Mouse (Mus musculus) hindbrain, embryonic 13.5 days (tissue): ENCODE results near the gene BC028528. TPM values are rescaled to one million over a fixed set of nuclear protein-coding genes. Genes with fewer than 3 reads are reported as not detected.
A peak's percentile ranks its signal among the peaks of the same experiment; 100 is the strongest.
"Not testable (repeated sequence)": the region's sequence is repeated elsewhere in the genome, so short reads cannot be mapped to it uniquely, and the experiment has no call there.

Source experiments
- ATAC-seq: fragments of 200-750 bp; cut with Nextera tagmentation; 2 replicates; pipeline ENCODE4 v1.8.0; 2017; ENCODE audit warnings: moderate TSS enrichment; ENCODE audit not compliant: low FRiP score
- H3K27ac ChIP-seq: fragments of 300-500 bp; sonication (generic); 2 replicates; pipeline ENCODE4 v1.5.1; 2015; ENCODE audit warnings: inconsistent platforms, mild to moderate bottlenecking, moderate library complexity
- H3K27me3 ChIP-seq: fragments of 300-500 bp; sonication (generic); 2 replicates; pipeline ENCODE4 v1.6.1; 2015; ENCODE audit warnings: mild to moderate bottlenecking, inconsistent platforms
- H3K36me3 ChIP-seq: fragments of 300-500 bp; sonication (generic); 2 replicates; pipeline ENCODE4 v1.6.1; 2015; ENCODE audit warnings: mild to moderate bottlenecking, inconsistent platforms
- H3K4me1 ChIP-seq: fragments of 300-500 bp; sonication (generic); replicated peaks from 2 replicates; pipeline ENCODE4 v1.6.1; 2015; ENCODE audit warnings: inconsistent platforms
- H3K4me2 ChIP-seq: fragments of 300-500 bp; sonication (generic); 2 replicates; pipeline ENCODE4 v1.6.1; 2015; ENCODE audit warnings: inconsistent platforms, mild to moderate bottlenecking, moderate library complexity
- H3K4me3 ChIP-seq: fragments of 300-500 bp; sonication (generic); 2 replicates; pipeline ENCODE4 v1.5.1; 2015; ENCODE audit warnings: mild to moderate bottlenecking, inconsistent platforms
- H3K9ac ChIP-seq: fragments of 300-500 bp; sonication (generic); 2 replicates; pipeline ENCODE4 v1.6.1; 2015; ENCODE audit warnings: mild to moderate bottlenecking, inconsistent platforms
- H3K9me3 ChIP-seq: fragments of 300-500 bp; sonication (generic); 2 replicates; pipeline ENCODE4 v1.6.1; 2016; ENCODE audit warnings: inconsistent platforms
- WGBS: fragments of 180-500 bp; shearing (Covaris S2); methylation state at CpG from one replicate; pipeline ENCODE4 v1.1.7; 2015; 5-methylcytosine and 5-hydroxymethylcytosine counted together
- polyA plus RNA-seq: library from polyadenylated mRNA; unstranded; fragments of >200 nt; fragmentation: Nextera tagmentation; extraction: Ambion mirVana; gene quantifications from 2 replicates; pipeline ENCODE4 v1.2.1, GENCODE M21; 2015

Gene BC028528
- polyA plus RNA-seq, 1 experiment from 2014 or later, result 19.4 TPM

GRCm38 (mm10) chr3:95866071-95866470, 25.7 kb downstream of the BC028528 start:
- H3K4me1 ChIP-seq, result peaks cover 18% of the 10 kb centered on the region
- no peak overlapping the region for H3K4me2 ChIP-seq
- no peak overlapping the region for H3K27ac ChIP-seq
- no peaks in the 10 kb centered on the region for H3K9me3 ChIP-seq
- ATAC-seq, result no peak
- no peak overlapping the region for H3K4me3 ChIP-seq
- WGBS, result 90% methylated on average over 5 of the region's 5 CpGs
- peaks cover 58% of the 10 kb centered on the region for H3K36me3 ChIP-seq
- H3K9ac ChIP-seq, result no peak overlapping the region
- no peaks in the 10 kb centered on the region for H3K27me3 ChIP-seq

GRCm38 (mm10) chr3:95865571-95865970, 26.2 kb downstream of the BC028528 start:
- Histone ChIP-seq H3K4me1 (peaks cover 13% of the 10 kb centered on the region), H3K36me3 (peaks cover 58% of the 10 kb centered on the region), H3K27ac (no peak overlapping the region), H3K4me3 (no peak overlapping the region), H3K9me3 (no peaks in the 10 kb centered on the region), H3K9ac (no peak overlapping the region), H3K27me3 (no peaks in the 10 kb centered on the region), H3K4me2 (no peak overlapping the region)
- 94% methylated on average over 20 of the region's 20 CpGs for WGBS
- no peak for ATAC-seq

GRCm38 (mm10) chr3:95865050-95865449, 26.8 kb downstream of the BC028528 start:
- 93% methylated on average over 5 of the region's 5 CpGs for WGBS
- peaks cover 56% of the 10 kb centered on the region for H3K36me3 ChIP-seq
- ATAC-seq, result no peak

GRCm38 (mm10) chr3:95863578-95863977, 28.2 kb downstream of the BC028528 start:
- Histone ChIP-seq H3K4me3 (no peak overlapping the region), H3K9ac (no peak overlapping the region), H3K4me2 (no peak overlapping the region), H3K36me3 (peaks cover 44% of the 10 kb centered on the region), H3K27ac (no peak overlapping the region), H3K4me1 (no peaks in the 10 kb centered on the region), H3K9me3 (no peaks in the 10 kb centered on the region), H3K27me3 (no peaks in the 10 kb centered on the region)
- WGBS, result 77% methylated on average over 7 of the region's 7 CpGs
- no peak for ATAC-seq

More at GRCm38 (mm10) chr3:95865050-95865449, 26.8 kb downstream of the BC028528 start:
- Histone ChIP-seq H3K4me2 (no peak overlapping the region), H3K9me3 (no peaks in the 10 kb centered on the region), H3K27me3 (no peaks in the 10 kb centered on the region), H3K27ac (no peak overlapping the region), H3K9ac (no peak overlapping the region), H3K4me3 (no peak overlapping the region), H3K4me1 (peaks cover 8% of the 10 kb centered on the region; the same call in 1 of the 2 replicates)

- H3K36me3 ChIP-seq, result peaks cover 29% of the 10 kb centered on the region
- no peaks in the 10 kb centered on the region for H3K4me1 ChIP-seq
- H3K4me3 ChIP-seq, result no peak overlapping the region
- WGBS, result 49% methylated on average over 2 of the region's 2 CpGs
- H3K4me2 ChIP-seq, result no peak overlapping the region
- no peak overlapping the region for H3K9ac ChIP-seq
- H3K9me3 ChIP-seq, result no peaks in the 10 kb centered on the region
- ATAC-seq, result peak; percentile 36; the same call in 1 of the 2 replicates
- no peak overlapping the region for H3K27ac ChIP-seq
- no peaks in the 10 kb centered on the region for H3K27me3 ChIP-seq
Observed at GRCm38 (mm10) chr3:95861796-95862195, 30.0 kb downstream of the BC028528 start.

- Histone ChIP-seq H3K9me3 (no peaks in the 10 kb centered on the region), H3K36me3 (peaks cover 27% of the 10 kb centered on the region), H3K27me3 (no peaks in the 10 kb centered on the region), H3K4me2 (no peak overlapping the region), H3K27ac (no peak overlapping the region), H3K4me1 (peaks cover under 1% of the 10 kb centered on the region; the same call in 1 of the 2 replicates), H3K9ac (no peak overlapping the region), H3K4me3 (no peak overlapping the region)
- WGBS, result 79% methylated on average over 10 of the region's 10 CpGs
- ATAC-seq, result no peak
Observed at GRCm38 (mm10) chr3:95861216-95861615, 30.6 kb downstream of the BC028528 start.

GRCm38 (mm10) chr3:95860323-95860722, 31.5 kb downstream of the BC028528 start:
- no peak for ATAC-seq
- Histone ChIP-seq H3K4me2 (no peak overlapping the region), H3K4me3 (no peak overlapping the region), H3K36me3 (peaks cover 23% of the 10 kb centered on the region), H3K27ac (no peak overlapping the region), H3K27me3 (no peaks in the 10 kb centered on the region), H3K9me3 (no peaks in the 10 kb centered on the region), H3K9ac (no peak overlapping the region), H3K4me1 (peaks cover 3% of the 10 kb centered on the region; the same call in 1 of the 2 replicates)
- 86% methylated on average over 3 of the region's 3 CpGs for WGBS

- H3K4me3 ChIP-seq, H3K27me3 ChIP-seq, ATAC-seq, H3K9ac ChIP-seq, H3K27ac ChIP-seq, H3K9me3 ChIP-seq, H3K4me2 ChIP-seq: not testable (repeated sequence)
- 87% methylated on average over 3 of the region's 3 CpGs for WGBS
- Histone ChIP-seq H3K4me1 (peaks cover 12% of the 10 kb centered on the region), H3K36me3 (peaks cover 10% of the 10 kb centered on the region)
Observed at GRCm38 (mm10) chr3:95858278-95858677, 33.5 kb downstream of the BC028528 start.

- not testable (repeated sequence) for ATAC-seq, H3K27ac ChIP-seq, H3K27me3 ChIP-seq, H3K9ac ChIP-seq, H3K4me3 ChIP-seq, H3K4me2 ChIP-seq, H3K9me3 ChIP-seq
- Histone ChIP-seq H3K36me3 (peaks cover 15% of the 10 kb centered on the region), H3K4me1 (peaks cover 12% of the 10 kb centered on the region)
- 91% methylated on average over 1 of the region's 1 CpGs for WGBS
Observed at GRCm38 (mm10) chr3:95857050-95857449, 34.8 kb downstream of the BC028528 start.

GRCm38 (mm10) chr3:95856115-95856514, 35.7 kb downstream of the BC028528 start:
- H3K36me3 ChIP-seq, result peaks cover 20% of the 10 kb centered on the region
- H3K4me2 ChIP-seq, result peak overlapping the region; percentile 74
- H3K4me1 ChIP-seq, result peaks cover 12% of the 10 kb centered on the region
- peak; percentile 16; the same call in 1 of the 2 replicates for ATAC-seq
- H3K27ac ChIP-seq, result peak overlapping the region; percentile 83
- H3K4me3 ChIP-seq, result peak overlapping the region; percentile 86
- no peaks in the 10 kb centered on the region for H3K9me3 ChIP-seq
- H3K27me3 ChIP-seq, result no peaks in the 10 kb centered on the region
- 30% methylated on average over 7 of the region's 7 CpGs for WGBS
- H3K9ac ChIP-seq, result peak overlapping the region; percentile 82

GRCm38 (mm10) chr3:95855502-95856089, 36.2 kb downstream of the BC028528 start, which contains the start of gene Prpf3:
Gene Prpf3 (minus strand): TSS chr3:95855885.
- Histone ChIP-seq H3K4me2 (peak within 1 kb of the TSS; percentile 74), H3K27ac (peak within 1 kb of the TSS; percentile 83), H3K4me3 (peak within 1 kb of the TSS; percentile 86), H3K9ac (peak within 1 kb of the TSS; percentile 82), H3K27me3 (no peaks in the 10 kb centered on the region), H3K4me1 (peaks cover 12% of the 10 kb centered on the region), H3K36me3 (peaks cover 26% of the 10 kb centered on the region), H3K9me3 (no peaks in the 10 kb centered on the region)
- WGBS, result under 1% methylated on average over 54 of the region's 56 CpGs
- ATAC-seq, result peak; percentile 99

- peaks cover 12% of the 10 kb centered on the region for H3K4me1 ChIP-seq
- no peaks in the 10 kb centered on the region for H3K9me3 ChIP-seq
- no peak overlapping the region for H3K9ac ChIP-seq
- no peak overlapping the region for H3K4me2 ChIP-seq
- H3K36me3 ChIP-seq, result peaks cover 68% of the 10 kb centered on the region
- H3K27me3 ChIP-seq, result no peaks in the 10 kb centered on the region
- H3K27ac ChIP-seq, result no peak overlapping the region
- WGBS, result 98% methylated on average over 8 of the region's 8 CpGs
- no peak for ATAC-seq
- no peak overlapping the region for H3K4me3 ChIP-seq
Observed at GRCm38 (mm10) chr3:95851317-95851716, 40.5 kb downstream of the BC028528 start.

- Histone ChIP-seq H3K9me3 (no peaks in the 10 kb centered on the region), H3K4me3 (no peak overlapping the region), H3K36me3 (peaks cover 74% of the 10 kb centered on the region), H3K27me3 (no peaks in the 10 kb centered on the region), H3K4me2 (no peak overlapping the region), H3K4me1 (peaks cover 9% of the 10 kb centered on the region), H3K9ac (no peak overlapping the region), H3K27ac (no peak overlapping the region)
- ATAC-seq, result no peak
- WGBS, result 94% methylated on average over 4 of the region's 4 CpGs
Observed at GRCm38 (mm10) chr3:95850611-95851010, 41.2 kb downstream of the BC028528 start.
